Mouse (Mus musculus) layer of hippocampus, adult 9-11 months (tissue): ENCODE data around the gene Rapgef4.

Experiments used
- DNase-seq: peaks from one replicate; pipeline ENCODE4 v3.0.0; 2022

Gene Rapgef4

DNA sequence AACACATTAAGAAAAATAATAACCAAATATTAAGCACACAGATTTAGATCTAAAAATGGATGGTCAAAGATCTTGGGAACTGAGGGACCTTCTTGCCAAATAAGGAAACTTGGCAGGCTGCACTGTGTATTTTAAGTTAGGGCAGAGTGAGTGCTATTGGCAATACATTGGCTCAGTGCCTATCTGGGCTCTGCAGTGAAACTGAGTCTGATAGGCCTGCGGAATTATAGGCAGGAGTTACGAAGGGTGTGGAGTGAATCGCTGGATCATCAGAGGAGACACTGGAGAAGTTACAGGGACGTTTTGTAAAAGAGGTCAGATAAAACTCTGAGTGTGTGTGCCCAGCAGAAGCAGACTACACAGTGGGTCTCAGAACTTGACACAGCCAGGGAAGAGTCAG lies 306.1 kb downstream of the Rapgef4 start:
- no peak for DNase-seq

DNA sequence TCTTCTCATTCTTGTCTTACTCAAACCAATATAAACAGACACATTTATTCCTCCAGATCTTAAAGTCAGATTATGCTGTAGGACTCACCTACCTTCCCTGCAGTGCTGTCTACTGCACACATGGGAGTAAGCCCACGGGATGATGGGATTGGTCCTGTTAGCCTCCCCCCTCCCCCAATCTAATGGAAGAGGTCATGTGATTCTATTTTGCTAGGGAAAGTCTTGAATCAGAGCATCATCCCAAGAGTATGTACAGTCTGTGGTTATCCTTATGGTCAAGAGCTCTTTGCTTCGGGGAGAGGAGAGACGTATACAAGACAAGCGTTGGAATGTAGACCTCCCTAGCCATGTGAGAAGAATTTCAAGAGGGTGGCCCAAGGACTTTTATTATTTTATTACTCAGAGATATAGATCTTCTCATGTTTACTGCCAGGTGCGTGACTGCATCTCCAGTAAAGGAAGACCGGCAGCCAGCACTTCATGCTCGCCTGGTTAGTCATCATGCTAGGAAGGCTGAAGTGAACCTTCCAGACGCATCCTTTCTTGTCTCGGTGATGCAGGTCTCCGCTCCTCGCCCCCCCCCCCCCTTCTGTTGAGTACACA lies 308.0 kb downstream of the Rapgef4 start:
- DNase-seq, result no peak

GRCm38 (mm10) chr2:72291103-72291502 lies 310.1 kb downstream of the Rapgef4 start:
- DNase-seq, result no peak

DNA sequence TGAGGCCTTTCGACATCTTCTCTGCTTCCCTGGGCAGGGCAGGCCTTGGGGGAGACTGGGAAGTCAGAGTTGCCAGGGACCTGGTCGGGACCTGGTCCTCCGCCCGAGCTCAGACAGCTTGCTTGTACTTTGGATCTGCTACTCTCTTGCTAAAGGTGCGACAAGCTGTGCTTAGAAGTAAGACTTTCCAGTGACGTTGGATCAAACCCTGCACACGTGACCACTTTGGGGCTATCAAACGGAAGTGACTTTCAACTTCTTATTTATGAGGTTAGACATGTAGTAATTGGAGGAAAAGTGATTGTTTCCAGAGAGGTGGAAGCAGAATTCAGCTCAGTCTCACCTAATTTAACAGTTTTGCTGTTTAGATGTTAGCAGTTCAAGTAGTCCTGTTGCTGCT lies 311.5 kb downstream of the Rapgef4 start:
- DNase-seq, result no peak

- no peak for DNase-seq
Observed at GRCm38 (mm10) chr2:72294994-72295393, 314.0 kb downstream of the Rapgef4 start.

DNA sequence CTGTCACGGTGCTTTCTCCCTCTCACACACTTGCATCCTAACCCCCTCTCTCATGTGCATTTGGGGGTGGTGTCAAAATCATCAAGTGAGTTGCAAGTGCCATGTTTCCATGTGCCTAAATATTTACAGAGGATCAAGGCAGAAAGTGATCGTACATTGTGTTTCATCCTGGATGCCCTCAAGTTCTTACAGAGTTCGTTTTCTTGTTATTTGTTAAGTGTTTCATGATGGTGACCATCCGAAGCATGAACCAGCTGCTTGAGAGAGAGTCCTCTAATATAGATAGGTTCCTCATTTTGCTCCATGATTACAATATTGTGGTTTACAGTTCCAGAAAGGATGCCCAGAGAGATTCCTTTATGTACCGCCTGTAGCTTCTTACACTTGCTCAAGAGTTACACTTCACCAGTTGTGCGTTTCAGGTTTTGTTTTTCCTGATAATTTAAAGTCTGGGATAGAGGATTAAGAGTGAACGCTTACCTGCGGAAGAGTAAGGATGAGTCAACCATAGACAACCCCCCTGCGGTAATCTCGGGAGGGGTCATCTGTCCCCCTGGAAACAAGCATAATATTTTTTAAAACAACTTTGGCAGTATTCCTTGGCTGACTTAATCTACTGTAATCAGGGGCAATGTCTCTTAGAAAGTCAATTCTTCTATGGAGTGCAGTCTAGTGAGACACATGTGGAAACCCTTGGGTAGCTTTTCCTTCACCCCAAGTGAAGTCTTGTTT lies 316.1 kb downstream of the Rapgef4 start:
- no peak for DNase-seq

- no peak for DNase-seq
Observed at GRCm38 (mm10) chr2:72297716-72298082, 316.7 kb downstream of the Rapgef4 start.

DNA sequence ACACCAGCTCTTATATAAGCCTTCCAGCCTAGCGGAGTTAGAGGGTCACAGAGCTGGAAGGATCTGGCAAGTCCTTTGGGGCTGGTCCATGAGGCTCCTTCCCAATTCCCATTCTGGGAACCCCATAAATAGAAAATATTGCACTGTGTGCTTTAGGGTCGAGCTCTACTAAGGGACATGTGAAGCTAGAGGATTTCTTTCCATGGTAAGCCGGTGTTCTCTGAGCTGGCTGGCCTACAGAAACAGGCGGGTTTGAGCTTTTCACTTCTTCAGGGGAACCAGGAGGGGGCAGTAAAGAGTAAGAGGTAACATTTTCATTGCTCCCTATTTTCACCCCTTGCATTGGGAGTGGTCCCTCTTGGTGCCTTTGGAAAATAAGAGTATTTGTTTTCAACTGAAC lies 317.4 kb downstream of the Rapgef4 start:
- DNase-seq, result no peak

- DNase-seq, result no peak
Observed at GRCm38 (mm10) chr2:72301194-72301916, 320.3 kb downstream of the Rapgef4 start.

DNA sequence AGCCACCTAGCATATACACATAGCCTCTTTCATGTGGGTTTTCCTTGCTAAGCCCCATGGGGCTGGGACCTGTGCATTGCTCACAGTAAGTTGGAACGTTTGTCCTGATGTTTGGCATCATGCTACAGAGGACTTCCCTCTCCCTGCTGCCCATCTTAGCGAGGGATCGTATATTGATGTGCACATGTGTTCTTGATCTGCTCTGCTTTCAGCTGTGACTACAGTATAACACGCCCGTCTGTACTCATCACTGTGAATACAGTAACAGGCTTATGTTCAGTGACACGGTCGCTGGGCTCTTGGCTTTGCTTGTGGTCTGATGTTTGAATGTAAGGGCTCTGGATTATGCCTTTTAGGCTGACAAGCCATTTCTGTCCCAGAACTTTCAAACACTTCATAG lies 324.7 kb downstream of the Rapgef4 start:
- no peak for DNase-seq
